Mouse (Mus musculus) heart, adult 18-20 months (tissue): Measurements from ENCODE around the gene Tnfrsf11a. TPM values are rescaled to one million over a fixed set of nuclear protein-coding genes. Genes with fewer than 3 reads are reported as not detected.

Experiments used
- DNase-seq, 2 experiments: peaks; one replicate each; pipeline ENCODE4 v3.0.0; 2021 to 2022; ENCODE audit warnings: mixed read lengths in 1 of 2
- total RNA-seq, 2 experiments: library from RNA; stranded (reverse); gene quantifications; 2 replicates each; pipeline ENCODE4 v1.2.3; 2021

The Tnfrsf11a gene
- total RNA-seq, 2 experiments from 2014 or later = 1.6 TPM

DNA sequence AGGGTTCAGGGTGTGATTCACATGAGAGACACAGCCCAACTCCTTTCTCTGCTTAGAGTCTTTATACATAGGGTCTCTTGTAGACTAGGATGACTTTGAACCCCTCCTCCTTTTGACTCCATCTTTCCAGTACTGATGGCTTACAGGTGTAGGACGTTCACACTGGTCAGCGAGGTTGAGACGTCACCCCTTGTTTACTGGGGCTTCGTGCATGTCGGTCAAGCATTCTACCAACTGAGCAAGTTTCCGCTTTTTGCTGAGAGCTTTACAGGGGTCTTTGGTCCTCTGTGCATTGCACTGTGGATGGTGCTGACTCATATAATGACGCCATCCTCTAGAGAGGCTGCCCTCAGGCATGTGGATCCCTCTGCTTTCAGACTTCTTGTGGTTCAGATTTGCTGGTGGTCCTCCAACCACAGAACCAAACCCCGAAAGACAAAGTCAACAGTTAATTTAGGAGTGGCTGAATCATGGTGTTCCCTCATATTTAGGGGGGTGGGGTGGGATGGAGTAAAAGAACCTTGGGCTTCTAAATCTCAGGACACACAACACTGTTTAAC, 47.3 kb downstream of the Tnfrsf11a start:
- DNase-seq = no peak

DNA sequence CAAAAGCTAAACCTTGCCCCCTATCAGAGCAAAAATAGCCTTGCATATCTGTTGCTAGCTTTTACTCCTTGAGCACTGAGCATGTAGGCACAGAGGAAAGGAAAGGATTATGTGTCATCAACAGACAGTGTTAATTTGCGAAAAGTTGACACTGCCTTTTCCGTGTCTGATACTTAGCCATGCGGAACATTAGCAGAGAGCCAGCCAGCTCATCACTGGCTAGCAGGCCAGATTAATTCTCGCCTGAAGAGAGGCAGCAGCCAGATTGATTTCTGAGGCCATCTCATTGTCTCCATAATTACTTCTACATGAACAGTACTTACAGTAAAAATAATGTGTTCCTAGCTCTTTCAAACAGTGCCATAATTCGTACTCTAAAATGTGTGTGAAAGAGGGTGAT, 48.7 kb downstream of the Tnfrsf11a start:
- no peak for DNase-seq

DNA sequence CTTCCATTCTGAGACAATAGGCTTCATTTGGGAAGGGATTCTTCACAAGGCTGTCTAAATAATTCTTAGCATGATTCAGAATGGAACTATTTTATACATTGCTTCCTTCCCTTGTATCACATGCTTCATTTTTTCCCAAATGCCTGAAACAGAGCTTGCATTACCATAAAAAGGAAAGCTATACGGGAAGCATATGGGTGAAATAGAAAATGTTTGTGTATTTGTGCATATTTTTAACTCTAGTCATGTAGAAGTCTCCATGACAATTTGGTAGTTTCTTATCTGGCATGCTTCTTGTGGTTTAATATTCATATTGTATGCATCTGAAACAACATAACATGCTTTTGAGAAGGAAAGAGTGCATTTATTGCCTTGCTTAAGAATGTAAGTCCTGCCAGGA, 52.3 kb downstream of the Tnfrsf11a start:
- DNase-seq = no peak

DNA sequence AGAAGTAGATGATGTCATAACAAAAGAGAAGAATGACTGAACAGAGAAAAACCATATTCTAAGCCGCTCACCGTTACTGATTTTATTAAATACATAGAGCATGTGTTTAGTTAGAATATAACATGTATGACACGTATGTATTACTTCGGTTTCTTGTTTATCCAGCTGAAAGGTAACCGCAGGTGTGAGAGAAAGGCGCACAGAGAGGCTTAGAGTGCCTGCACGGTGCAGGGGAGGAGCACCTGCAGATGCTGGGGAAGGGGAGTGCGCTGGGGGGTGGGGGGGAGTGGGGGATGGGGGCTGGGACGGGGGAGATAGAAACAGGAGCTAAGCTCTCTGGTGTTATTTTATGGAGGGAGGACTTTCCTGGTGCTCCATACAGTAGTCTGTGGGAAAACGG, 62.4 kb downstream of the Tnfrsf11a start:
- DNase-seq = no peak

DNA sequence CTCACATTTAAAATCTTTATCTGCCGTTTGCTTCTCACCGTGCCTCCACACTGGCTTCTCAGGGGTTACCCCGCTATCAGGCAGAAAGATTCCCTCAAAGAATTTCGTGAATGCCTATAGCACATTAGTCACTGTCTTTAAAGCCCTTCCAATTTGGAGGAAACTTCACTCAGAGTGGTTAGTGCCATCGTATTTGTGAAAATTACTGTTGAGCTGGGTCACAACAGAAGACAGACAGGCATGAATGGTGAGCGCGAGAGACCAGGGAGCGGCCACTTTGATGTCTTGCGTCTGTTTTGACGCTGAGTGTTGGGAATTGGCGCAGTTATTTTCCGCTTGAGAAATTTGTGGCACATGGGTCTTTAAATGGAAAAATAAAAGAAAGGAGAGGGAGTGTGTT, 62.9 kb downstream of the Tnfrsf11a start:
- no peak for DNase-seq

DNA sequence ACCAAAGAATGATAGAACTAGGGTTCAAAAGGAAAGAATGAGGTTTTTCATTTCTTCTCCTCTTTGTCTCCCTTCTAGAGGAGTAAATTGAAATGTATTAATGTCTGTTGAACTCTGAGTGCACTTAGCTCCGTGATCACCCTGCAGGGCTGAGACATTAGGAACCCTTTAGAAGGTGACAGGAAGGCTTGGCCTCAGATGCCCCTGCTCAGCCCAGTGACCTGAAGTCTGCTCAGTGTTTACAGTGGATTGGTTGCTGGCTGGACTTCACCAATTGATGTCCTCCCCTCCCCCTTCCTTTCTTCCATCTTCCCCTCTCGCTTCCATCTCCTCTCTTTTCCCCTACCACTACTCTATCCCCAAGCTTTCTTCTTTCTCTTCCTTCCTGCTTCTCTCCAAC, 63.3 kb downstream of the Tnfrsf11a start:
- no peak for DNase-seq

DNA sequence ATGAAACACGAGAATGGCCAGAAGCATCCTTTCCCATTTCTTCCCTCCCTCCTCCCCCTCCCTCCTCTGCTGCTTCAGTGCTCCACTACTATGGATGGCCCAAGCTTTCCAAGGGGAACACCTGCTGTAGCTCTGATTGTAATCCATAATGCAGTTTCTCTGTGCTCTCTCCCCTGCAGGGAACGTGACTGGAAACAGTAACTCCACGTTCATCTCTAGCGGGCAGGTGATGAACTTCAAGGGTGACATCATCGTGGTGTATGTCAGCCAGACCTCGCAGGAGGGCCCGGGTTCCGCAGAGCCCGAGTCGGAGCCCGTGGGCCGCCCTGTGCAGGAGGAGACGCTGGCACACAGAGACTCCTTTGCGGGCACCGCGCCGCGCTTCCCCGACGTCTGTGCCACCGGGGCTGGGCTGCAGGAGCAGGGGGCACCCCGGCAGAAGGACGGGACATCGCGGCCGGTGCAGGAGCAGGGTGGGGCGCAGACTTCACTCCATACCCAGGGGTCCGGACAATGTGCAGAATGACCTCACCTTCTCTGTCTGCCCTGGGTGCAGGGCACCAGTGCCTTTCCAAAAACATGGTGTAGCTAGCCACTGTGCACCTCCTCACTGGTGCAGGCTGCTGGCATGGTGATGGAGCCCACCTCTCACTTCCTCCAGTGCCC, 64.0 kb downstream of the Tnfrsf11a start:
- no peak for DNase-seq

DNA sequence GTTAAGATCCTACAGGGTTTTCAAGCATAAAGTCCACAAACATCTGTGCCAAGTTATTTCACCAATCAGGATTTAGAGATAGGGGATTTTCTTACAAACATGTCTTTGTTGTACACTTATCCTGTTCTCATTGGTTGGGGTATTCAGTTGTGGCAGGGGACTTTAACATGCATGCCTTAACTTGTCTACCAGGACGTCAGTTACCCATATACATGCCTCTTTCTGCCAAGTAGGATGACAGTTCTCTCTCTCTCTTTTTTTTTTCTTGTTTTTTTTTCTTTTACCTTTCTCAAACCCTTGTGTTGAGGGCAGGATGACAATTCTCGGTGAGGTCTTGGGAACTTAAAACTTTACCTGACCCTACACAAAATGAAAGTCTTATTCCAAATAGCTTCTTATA, 65.9 kb downstream of the Tnfrsf11a start:
- DNase-seq = no peak

DNA sequence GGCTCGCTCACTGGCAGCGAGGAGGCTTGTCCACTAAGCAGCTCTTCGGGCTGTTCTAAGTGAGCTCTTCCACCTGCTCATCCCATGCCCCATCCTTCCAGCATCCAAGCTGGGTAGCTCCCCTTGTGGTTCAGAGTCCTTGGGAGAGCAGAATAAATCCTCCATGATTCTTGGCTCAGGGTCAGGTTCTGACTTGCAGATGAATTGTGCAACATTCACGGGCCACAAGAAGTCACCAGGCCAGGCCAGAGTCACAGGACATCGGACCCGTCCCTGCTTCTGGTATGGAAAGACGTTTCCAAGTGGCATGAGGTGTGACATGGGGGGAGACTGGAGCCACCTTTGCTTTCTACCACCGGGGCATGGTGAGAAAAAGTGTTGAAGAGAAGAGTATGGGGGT, 68.3 kb downstream of the Tnfrsf11a start:
- DNase-seq = no peak

DNA sequence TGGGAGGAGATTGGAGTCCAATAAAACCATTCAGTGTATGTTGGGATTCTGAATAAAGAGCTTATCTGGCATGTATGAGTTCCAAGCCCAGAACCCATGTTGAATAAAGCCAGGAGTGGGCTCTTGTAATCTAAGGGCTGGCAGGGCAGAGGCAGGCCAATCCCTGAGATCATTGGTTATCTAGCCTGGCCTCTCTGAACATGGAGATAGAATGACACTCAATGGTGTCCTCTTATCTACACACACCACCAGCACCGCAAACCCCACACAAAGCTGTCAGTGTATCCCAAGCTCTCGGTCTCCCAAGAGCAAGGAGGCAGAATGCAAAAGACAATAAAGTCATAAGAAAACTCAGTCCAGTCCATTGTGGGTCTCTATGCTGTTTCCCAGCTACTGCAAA, 70.8 kb downstream of the Tnfrsf11a start:
- DNase-seq = no peak

DNA sequence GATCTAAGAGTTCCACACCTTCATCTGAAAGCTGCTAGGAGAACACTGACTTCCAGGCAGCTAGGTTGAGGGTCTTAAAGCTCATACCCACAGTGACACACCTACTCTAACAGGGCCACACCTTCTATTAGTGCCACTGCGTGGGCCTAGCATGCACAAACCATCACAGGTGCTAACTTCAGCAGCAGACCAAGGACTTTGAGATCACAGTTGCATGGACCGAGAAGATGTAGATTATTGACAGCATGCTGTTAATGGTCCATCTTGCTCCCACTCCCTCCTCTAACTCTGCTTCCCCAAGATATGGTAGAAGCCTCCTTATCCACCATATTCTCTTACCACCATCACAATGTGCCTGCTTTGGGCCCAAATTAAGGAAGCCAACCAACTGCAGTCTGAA, 79.2 kb downstream of the Tnfrsf11a start:
- DNase-seq = no peak

DNA sequence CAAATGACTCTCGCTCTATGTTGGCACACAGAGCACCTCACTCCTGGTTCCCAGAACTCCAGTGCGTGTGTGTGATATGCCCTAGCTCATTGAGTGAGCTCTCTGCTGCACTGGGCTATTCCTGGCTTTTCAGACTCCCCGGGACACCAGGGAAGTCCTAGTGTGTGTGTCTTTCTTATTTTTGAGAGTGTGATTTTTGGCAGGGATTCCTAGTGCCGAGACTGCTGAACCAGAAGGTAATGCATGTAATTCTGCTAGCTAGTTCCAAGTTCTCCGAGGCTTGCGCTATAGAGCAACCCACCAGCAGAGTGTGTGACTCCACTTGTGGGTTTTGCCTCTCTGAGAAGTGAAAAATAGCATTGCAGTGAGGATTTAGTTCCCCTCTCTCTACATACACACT, 96.1 kb downstream of the Tnfrsf11a start:
- peak in 1 of 2 experiments; percentile 15 for DNase-seq

DNA sequence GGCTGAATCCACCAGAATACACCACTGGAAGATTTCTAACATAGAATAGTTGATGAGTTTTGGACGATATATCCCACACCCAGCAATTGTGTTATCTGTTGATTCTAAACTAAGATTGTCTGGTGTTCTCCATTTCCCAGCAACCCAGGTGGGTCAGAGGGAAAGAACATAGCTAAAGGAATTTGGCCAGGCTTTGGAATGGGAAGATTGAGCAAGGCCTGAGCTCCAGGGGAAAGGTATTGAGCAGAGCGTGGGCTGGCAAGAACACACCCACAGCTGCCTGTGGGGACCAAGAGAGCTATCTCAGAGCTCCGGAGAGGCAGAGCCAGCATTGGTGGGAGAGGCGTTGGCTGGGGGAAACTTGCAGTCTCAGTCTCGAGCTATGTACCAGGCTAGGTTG, 97.3 kb downstream of the Tnfrsf11a start:
- no peak for DNase-seq

DNA sequence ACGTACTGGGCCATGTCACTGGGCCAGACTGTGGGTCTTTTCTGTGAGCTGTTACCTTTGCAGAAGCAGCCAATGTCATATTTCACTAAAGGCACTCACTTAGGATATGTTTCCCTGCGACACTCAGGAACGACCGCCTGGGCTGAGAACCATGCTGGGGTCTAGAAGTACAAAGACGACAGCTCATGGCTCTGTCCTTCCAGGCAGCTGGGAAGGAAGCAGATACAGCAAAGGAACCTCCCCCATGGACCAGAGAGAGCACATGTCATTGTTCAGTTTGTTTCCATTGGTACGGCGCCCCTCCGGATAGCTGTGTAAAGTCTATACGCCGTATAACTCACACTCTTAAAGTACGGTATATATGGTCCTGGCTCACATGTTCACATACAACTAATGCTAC, 97.9 kb downstream of the Tnfrsf11a start:
- no peak for DNase-seq

DNA sequence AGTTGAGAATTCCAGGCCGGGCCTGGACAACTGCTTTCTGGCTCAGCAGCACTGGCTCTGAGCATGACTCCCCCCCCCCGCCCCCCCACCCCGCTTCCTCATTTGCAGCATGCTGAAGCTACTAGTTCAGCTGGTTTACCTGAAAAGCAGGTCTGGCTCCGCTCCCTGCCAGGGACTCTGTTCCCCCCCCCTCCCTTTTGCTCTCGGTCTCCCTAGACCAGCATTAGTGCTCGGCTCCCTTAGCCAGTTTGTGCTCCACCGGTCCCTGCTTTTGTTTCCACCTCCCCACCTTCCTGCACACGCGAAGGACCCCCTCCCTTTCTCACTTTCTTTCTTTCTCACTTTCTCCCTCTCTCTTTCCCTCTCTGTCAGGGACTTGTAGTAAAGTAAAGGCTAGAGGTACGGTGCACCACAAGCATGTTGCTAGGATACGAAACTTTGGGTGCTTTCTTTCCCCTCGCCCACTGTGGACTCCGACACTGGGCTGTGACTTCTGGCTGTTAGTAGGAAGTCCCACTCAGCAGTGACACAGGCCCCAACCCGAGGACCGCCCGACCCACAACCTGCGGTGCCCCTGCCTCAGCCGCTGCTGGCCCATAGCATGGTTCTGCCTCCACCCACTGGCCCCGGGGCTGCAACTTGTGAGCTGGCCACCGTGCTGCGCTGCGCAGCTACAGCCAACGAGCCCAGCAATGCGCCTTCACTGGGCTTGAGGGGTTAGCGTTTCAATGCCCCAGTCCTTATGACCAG, 100.2 kb downstream of the Tnfrsf11a start:
- DNase-seq = no peak

DNA sequence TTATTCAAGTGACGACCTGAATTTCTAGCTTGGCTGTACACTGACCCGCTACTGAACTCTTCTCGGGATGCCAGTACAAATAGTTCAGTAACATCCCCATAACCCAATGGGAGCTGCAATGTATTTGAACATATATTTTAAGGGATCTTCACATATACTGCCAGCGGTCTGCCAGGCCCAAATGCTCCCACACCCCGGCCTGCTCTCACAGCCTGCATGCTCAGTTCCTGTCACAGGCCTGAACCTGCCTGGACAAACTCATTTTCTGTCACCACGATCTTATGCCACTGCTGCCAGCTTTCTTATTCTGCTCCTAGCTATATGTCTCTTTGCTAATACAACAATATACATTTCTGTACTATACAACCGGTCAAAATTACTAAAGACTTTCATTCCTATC, 100.9 kb downstream of the Tnfrsf11a start:
- DNase-seq = no peak

DNA sequence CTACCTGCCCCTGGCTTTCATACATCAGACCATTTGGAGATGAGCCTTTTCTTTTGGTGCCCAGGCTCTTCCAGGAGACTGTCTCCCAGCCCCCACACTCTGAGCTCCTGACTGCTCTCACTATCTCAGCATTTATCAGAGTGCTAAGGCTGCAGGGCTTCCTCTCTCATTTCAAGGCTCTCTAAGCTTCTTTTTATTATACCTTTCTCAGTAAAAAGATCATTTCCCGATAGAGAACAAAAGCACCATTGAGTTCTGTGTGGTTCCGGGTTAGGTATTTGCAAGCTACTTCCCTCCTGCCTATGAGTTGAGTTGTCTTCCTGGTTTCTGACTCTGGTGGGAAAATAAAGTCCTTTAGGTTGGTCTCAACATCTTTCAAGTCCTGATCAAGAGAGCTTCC, 103.0 kb downstream of the Tnfrsf11a start:
- no peak for DNase-seq

DNA sequence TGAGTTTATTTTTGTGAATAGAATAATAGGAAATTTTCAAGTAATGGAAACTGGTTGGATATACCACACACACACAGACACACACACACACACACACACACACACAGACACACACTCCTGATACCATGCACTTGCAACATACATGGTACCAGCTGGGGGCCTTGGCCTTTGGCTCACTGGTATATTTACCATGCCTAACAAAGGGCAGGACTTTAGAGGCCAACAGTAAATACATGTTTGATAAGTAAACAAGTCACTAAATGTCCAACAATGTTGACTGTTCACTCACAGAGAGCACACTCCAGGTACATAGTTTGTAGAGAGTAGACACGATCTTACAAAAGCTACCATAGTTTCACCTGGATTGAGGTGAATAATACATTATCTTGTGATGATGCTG, 104.6 kb downstream of the Tnfrsf11a start:
- no peak for DNase-seq

DNA sequence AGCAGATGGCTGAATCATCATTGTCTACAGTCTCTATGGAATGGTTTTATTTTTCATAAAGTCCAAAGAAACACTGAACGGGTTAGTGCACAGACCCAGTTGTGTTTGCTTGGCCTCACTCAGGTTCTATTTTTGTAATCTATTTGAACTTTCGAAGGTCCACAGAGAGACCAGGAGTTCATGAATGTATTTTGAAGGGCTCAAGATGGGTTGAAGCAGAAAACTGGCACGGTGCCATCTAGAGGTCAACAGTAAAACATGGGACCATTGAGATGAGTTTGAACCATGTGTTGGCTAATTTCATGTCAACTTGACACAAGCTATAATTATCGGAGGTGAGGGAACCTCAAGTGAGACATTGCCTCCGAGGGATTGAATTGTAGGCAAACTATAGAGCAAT, 105.1 kb downstream of the Tnfrsf11a start:
- no peak for DNase-seq

DNA sequence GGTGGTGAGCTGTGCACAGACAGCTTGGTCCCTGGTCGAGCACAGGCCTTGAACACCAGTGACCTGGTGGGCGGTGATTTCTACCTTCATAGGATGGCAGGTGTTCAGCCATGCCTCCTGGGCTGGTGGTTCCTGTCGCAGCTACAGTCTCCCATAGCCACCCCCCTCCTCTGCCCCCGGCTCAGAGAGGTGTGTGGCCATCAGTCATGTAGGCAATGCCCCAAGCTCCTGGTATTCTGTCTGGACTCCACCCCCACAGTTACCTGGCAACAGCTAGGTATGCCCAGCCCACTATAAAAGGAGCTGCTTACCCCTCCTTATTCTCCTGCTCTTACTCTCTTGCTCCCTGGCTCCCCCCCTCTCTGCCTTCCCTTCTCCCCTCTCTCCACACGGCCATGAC, 105.8 kb downstream of the Tnfrsf11a start:
- no peak for DNase-seq

DNA sequence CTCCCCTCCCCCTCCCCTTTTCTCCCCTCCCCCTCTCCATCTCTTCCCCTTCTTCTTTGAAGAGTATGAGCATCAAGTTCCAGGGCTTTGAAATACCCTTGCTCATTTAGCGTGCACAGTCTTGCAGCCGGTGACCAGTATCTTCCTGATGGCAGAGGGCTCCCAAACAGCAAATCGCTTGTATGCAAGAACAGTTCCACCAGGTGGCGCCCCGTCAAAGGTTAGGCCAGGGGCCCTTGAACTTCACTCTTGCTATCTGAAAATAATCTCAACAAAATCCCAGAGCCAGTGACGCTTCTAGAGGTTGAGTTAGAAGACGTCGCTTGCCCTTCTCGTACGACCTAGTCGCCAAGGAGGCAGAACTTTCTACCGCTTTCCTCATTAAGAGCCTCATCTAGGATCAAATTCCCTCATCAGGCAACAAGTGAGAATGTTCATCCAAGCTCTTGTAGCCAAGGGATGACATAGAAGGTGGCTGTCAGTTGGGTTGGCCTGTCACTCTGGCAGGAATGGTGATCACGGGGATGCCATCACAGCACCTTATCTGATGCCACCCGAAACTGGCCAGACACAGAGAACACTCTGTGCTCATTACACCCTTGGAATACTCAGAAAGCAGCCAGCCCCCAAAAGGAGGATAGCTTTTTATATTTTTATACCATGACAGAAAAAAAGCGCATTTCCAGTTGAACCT, 110.7 kb downstream of the Tnfrsf11a start:
- DNase-seq = peak; percentile 84 to 96

DNA sequence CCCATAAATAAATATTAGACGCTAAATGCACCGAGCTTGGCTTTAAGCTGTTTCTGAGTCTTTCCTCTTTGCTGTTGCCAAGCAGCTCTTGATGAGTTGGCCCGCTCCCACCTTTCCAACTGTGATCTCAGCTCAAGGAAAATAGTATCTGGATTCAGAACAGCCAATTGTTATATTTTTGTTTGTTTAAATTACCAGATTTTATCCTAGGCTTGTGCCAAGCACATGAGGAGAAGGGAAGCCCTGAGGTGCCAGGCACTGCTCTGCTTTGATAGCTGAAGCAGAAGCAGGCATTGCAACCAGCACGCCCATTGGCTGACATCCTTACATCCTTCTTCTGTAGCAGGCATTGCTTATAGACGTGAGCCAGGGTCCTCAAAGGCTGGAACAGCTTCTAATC, 114.5 kb downstream of the Tnfrsf11a start:
- DNase-seq = no peak
